Mouse (Mus musculus) liver, embryonic 14.5 days (tissue): Measurements from ENCODE around the gene Cdkl1. TPM values are rescaled to one million over a fixed set of nuclear protein-coding genes. Genes with fewer than 3 reads are reported as not detected.
A peak's percentile ranks its signal among the peaks of the same experiment; 100 is the strongest.

Source experiments
- ATAC-seq: fragments of 200-750 bp; cut with Nextera tagmentation; 2 replicates; pipeline ENCODE4 v1.8.0; 2017; ENCODE audit warnings: moderate number of reproducible peaks, mild to moderate bottlenecking, moderate library complexity; ENCODE audit not compliant: insufficient read depth
- DNase-seq, 3 experiments: peaks; one replicate each; pipeline ENCODE4 v3.0.0-alpha.2; 2012 to 2013; ENCODE audit warnings: low read depth in 3 of 3, low spot score in 3 of 3
- H3K27ac ChIP-seq: fragments of 300-500 bp; sonication (generic); 2 replicates; pipeline ENCODE4 v1.5.1; 2014; ENCODE audit warnings: moderate library complexity, mild to moderate bottlenecking, control low read depth, inconsistent platforms
- H3K27me3 ChIP-seq: fragments of 300-500 bp; sonication (generic); 2 replicates; pipeline ENCODE4 v1.6.1; 2014; ENCODE audit warnings: mild to moderate bottlenecking, low read length, moderate library complexity; ENCODE audit not compliant: control insufficient read depth, insufficient read depth
- H3K36me3 ChIP-seq: fragments of 300-500 bp; sonication (generic); replicated peaks from 2 replicates; pipeline ENCODE4 v1.6.1; 2014; ENCODE audit warnings: low read depth; ENCODE audit not compliant: control insufficient read depth, insufficient read depth
- H3K4me1 ChIP-seq, 2 experiments: fragments of 200-500 bp in 1 of 2; fragments of 300-500 bp in 1 of 2; sonication (generic) in 1 of 2; replicated peaks; 2 replicates each; pipeline ENCODE4 v1.6.1; 2012 to 2014; ENCODE audit warnings: antibody characterized with exemption in 1 of 2, inconsistent platforms in 1 of 2, low read length in 1 of 2; ENCODE audit not compliant: control insufficient read depth in 2 of 2, insufficient read depth in 2 of 2
- H3K4me2 ChIP-seq: fragments of 300-500 bp; sonication (generic); 2 replicates; pipeline ENCODE4 v1.6.1; 2014; ENCODE audit warnings: low read depth, mild to moderate bottlenecking, control low read depth, moderate library complexity
- H3K4me3 ChIP-seq, 2 experiments: fragments of 200-500 bp in 1 of 2; fragments of 300-500 bp in 1 of 2; sonication (generic) in 1 of 2; 2 replicates each; pipeline ENCODE4 v1.5.1; 2012 to 2014; ENCODE audit warnings: low read depth in 2 of 2, low read length in 2 of 2, mild to moderate bottlenecking in 2 of 2, control low read depth in 1 of 2, inconsistent platforms in 1 of 2, moderate library complexity in 1 of 2; ENCODE audit not compliant: insufficient read depth in 1 of 2
- H3K9ac ChIP-seq: fragments of 300-500 bp; sonication (generic); replicated peaks from 2 replicates; pipeline ENCODE4 v1.6.1; 2014; ENCODE audit warnings: mild to moderate bottlenecking, control low read depth, moderate library complexity
- H3K9me3 ChIP-seq: fragments of 300-500 bp; sonication (generic); 2 replicates; pipeline ENCODE4 v1.6.1; 2016; ENCODE audit warnings: low read length, mixed read lengths; ENCODE audit not compliant: control insufficient read depth
- CTCF ChIP-seq: IDR thresholded peaks from 2 replicates; pipeline ENCODE4 v1.5.1; 2016; ENCODE audit warnings: antibody characterized with exemption, low read depth, control low read depth
- EP300 ChIP-seq: IDR thresholded peaks from 2 replicates; pipeline ENCODE4 v1.6.1; 2016; ENCODE audit warnings: antibody characterized with exemption, low read depth
- WGBS: fragments of 180-500 bp; shearing (Covaris S2); extraction: QIAGEN DNeasy Blood & Tissue Kit; methylation state at CpG from one replicate; pipeline ENCODE4 v1.1.7; 2014; ENCODE audit not compliant: insufficient replicate concordance; 5-methylcytosine and 5-hydroxymethylcytosine counted together
- microRNA counts: library from miRNA; unstranded; fragments of <30 nt; microRNA quantifications from one replicate; lab custom pipeline; 2016
- microRNA-seq: library from miRNA; unstranded; fragments of <30 nt; microRNA quantifications from one replicate; pipeline ENCODE4, GENCODE M21; 2016
- polyA plus RNA-seq, 2 experiments: library from polyadenylated mRNA; depleted of rRNA in 1 of 2; stranded (reverse) in 1 of 2; unstranded in 1 of 2; fragments of >200 nt; fragmentation: Nextera tagmentation in 1 of 2; extraction: Ambion mirVana in 1 of 2; gene quantifications; 2 replicates each; pipeline versions ENCODE4 v1.2.1 to v1.2.3; 2012 to 2014

The Cdkl1 gene
- polyA plus RNA-seq, 2 experiments: 0.80 to 1.4 TPM

- Histone ChIP-seq H3K9me3 (peaks cover 9% of the 10 kb centered on the region), H3K4me2 (peak overlapping the region; percentile 95), H3K27ac (no peak overlapping the region), H3K27me3 (no peaks in the 10 kb centered on the region), H3K4me1 (peaks cover 10% of the 10 kb centered on the region in 2 experiments), H3K4me3 (peak overlapping the region; percentile 75 to 77), H3K9ac (no peak overlapping the region), H3K36me3 (peaks cover 4% of the 10 kb centered on the region)
- ATAC-seq: no peak
- WGBS: 43% methylated on average over 2 of the region's 2 CpGs
- TF ChIP-seq CTCF (no peak), EP300 (no peak)
- no peak for DNase-seq
Measured at GRCm38 (mm10) chr12:69723376-69723775, 67.7 kb downstream of the Cdkl1 start.

GRCm38 (mm10) chr12:69722857-69723256, 68.2 kb downstream of the Cdkl1 start:
- Histone ChIP-seq H3K27me3 (no peaks in the 10 kb centered on the region), H3K27ac (no peak overlapping the region), H3K4me2 (peak overlapping the region; percentile 95; the same call in 1 of the 2 replicates), H3K36me3 (peaks cover 4% of the 10 kb centered on the region), H3K4me1 (peaks cover 10% of the 10 kb centered on the region in 2 experiments), H3K4me3 (no peak overlapping the region), H3K9ac (no peak overlapping the region), H3K9me3 (peaks cover 9% of the 10 kb centered on the region)
- ATAC-seq (no peak), DNase-seq (no peak)
- TF ChIP-seq CTCF (no peak), EP300 (no peak)
- 75% methylated on average over 3 of the region's 3 CpGs for WGBS

GRCm38 (mm10) chr12:69713628-69714027, 77.4 kb downstream of the Cdkl1 start:
- H3K4me3 ChIP-seq: no peak overlapping the region
- no peaks in the 10 kb centered on the region for H3K4me1 ChIP-seq
- H3K4me2 ChIP-seq: no peak overlapping the region
- H3K27ac ChIP-seq: no peak overlapping the region
- no peaks in the 10 kb centered on the region; the same call in none of the 2 replicates for H3K36me3 ChIP-seq
- no peak for DNase-seq
- H3K27me3 ChIP-seq: no peaks in the 10 kb centered on the region
- H3K9ac ChIP-seq: no peak overlapping the region
- H3K9me3 ChIP-seq: no peaks in the 10 kb centered on the region
- no peak for ATAC-seq
- TF ChIP-seq CTCF (no peak), EP300 (no peak)

GRCm38 (mm10) chr12:69704799-69705458, 86.1 kb downstream of the Cdkl1 start:
- Histone ChIP-seq H3K4me2 (no peak overlapping the region), H3K36me3 (no peaks in the 10 kb centered on the region; the same call in 1 of the 2 replicates), H3K4me1 (peaks cover 0 to 6% of the 10 kb centered on the region in 2 experiments; a peak in 2 of 4 replicates), H3K27ac (no peak overlapping the region), H3K4me3 (no peak overlapping the region), H3K27me3 (no peaks in the 10 kb centered on the region), H3K9ac (no peak overlapping the region), H3K9me3 (no peaks in the 10 kb centered on the region)
- ATAC-seq (peak; percentile 74), DNase-seq (no peak)
- WGBS: 69% methylated on average over 11 of the region's 11 CpGs
- TF ChIP-seq CTCF: no peak
- no peak for TF ChIP-seq EP300

- no peaks in the 10 kb centered on the region for H3K9me3 ChIP-seq
- H3K4me1 ChIP-seq: no peaks in the 10 kb centered on the region
- H3K27me3 ChIP-seq: no peaks in the 10 kb centered on the region
- H3K9ac ChIP-seq: no peak overlapping the region
- H3K27ac ChIP-seq: no peak overlapping the region
- WGBS: 83% methylated on average over 6 of the region's 6 CpGs
- H3K36me3 ChIP-seq: no peaks in the 10 kb centered on the region; the same call in 1 of the 2 replicates
- no peak overlapping the region for H3K4me3 ChIP-seq
- no peak overlapping the region for H3K4me2 ChIP-seq
- TF ChIP-seq EP300 (no peak), CTCF (no peak)
- no peak for DNase-seq
- no peak for ATAC-seq
Measured at GRCm38 (mm10) chr12:69698352-69698751, 92.7 kb downstream of the Cdkl1 start.

MicroRNAs encoded within 50 kb of the gene (microRNA counts, 519-probe panel; counts per million panel counts)
- 69.9 counts per million for microRNA mmu-miR-681 (lab: Ali Mortazavi, UCI)

Small RNA genes within 50 kb of the gene (microRNA-seq; reads per million reads assigned to microRNA genes)
- not detected for gene Mir681

Other genes with a start within 250 kb of the Cdkl1 start
- gene Vcpkmt, start 208.2 kb downstream of the Cdkl1 start, polyA plus RNA-seq (2012; rRNA removed): 3.9 and 7.4 TPM in 2 replicates
- 12.4 and 13.8 TPM in 2 replicates for gene Vcpkmt, start 208.2 kb downstream of the Cdkl1 start, polyA plus RNA-seq (2014; fragmentation: Nextera tagmentation; extraction: Ambion mirVana)
- gene Sos2, start 109.4 kb downstream of the Cdkl1 start, polyA plus RNA-seq (2012; rRNA removed): 6.9 and 7.6 TPM in 2 replicates
- 3.6 and 3.7 TPM in 2 replicates for gene Sos2, start 109.4 kb downstream of the Cdkl1 start, polyA plus RNA-seq (2014; fragmentation: Nextera tagmentation; extraction: Ambion mirVana)
- gene L2hgdh, start 66.4 kb downstream of the Cdkl1 start, polyA plus RNA-seq (2012; rRNA removed): 5.4 and 7.5 TPM in 2 replicates
- gene L2hgdh, start 66.4 kb downstream of the Cdkl1 start, polyA plus RNA-seq (2014; fragmentation: Nextera tagmentation; extraction: Ambion mirVana): 9.3 and 11.6 TPM in 2 replicates
- 8.1 and 12.0 TPM in 2 replicates for gene Atp5s, start 66.3 kb downstream of the Cdkl1 start, polyA plus RNA-seq (2012; rRNA removed)
- 20.7 and 22.0 TPM in 2 replicates for gene Atp5s, start 66.3 kb downstream of the Cdkl1 start, polyA plus RNA-seq (2014; fragmentation: Nextera tagmentation; extraction: Ambion mirVana)
- 0.43 and 0.73 TPM in 2 replicates for gene Atl1, start 101.3 kb upstream of the Cdkl1 start, polyA plus RNA-seq (2012; rRNA removed)
- 1.1 and 2.1 TPM in 2 replicates for gene Atl1, start 101.3 kb upstream of the Cdkl1 start, polyA plus RNA-seq (2014; fragmentation: Nextera tagmentation; extraction: Ambion mirVana)
- gene Map4k5, start 101.9 kb upstream of the Cdkl1 start, polyA plus RNA-seq (2012; rRNA removed): 9.8 and 13.6 TPM in 2 replicates
- 26.9 and 30.7 TPM in 2 replicates for gene Map4k5, start 101.9 kb upstream of the Cdkl1 start, polyA plus RNA-seq (2014; fragmentation: Nextera tagmentation; extraction: Ambion mirVana)
- gene Sav1, start 195.7 kb upstream of the Cdkl1 start, polyA plus RNA-seq (2012; rRNA removed): 14.2 and 18.8 TPM in 2 replicates
- 4.3 and 5.6 TPM in 2 replicates for gene Sav1, start 195.7 kb upstream of the Cdkl1 start, polyA plus RNA-seq (2014; fragmentation: Nextera tagmentation; extraction: Ambion mirVana)